Comparison of ENCODE assay signal across 23 mouse cellular contexts in genomic region chr6:7689180-7689579, GRCm38 (mm10). TPM values are rescaled to one million over a fixed set of nuclear protein-coding genes. Genes with fewer than 3 reads are reported as not detected.
A peak's percentile ranks its signal among the peaks of the same experiment; 100 is the strongest.
DNase-seq lines count a peak whose midpoint lies in the region; ATAC-seq and TF ChIP-seq lines count a peak whose summit lies in the region.
"Had no signal": no experiment of that assay in that cellular context is flagged by ENCODE, and none has a peak within 500 bp of the region (broad histone marks: within the 10 kb centered on the region; RNA-seq: fewer than 3 reads in every experiment).

No protein-coding gene starts in this region.

- 69% methylated on average over 12 of the region's 12 CpGs for WGBS in liver, embryonic 14.5 days (ENCODE audit: insufficient replicate concordance)
- 70% methylated on average over 12 of the region's 12 CpGs for WGBS in heart, embryonic 12.5 days

- H3K4me2 ChIP-seq in liver, embryonic 14.5 days (ENCODE audit: low read depth): peak overlapping the region; percentile 68
- no peak overlapping the region for H3K4me2 ChIP-seq in heart, embryonic 12.5 days
- H3K4me2 ChIP-seq: embryonic facial prominence, embryonic 13.5 days; heart, embryonic 15.5 days; kidney, embryonic 15.5 days; limb, embryonic 13.5 days; lung, embryonic 15.5 days; midbrain, embryonic 12.5 days had no signal

- peaks cover 65% of the 10 kb centered on the region for H3K4me1 ChIP-seq in E14TG2a.4 (replicated peaks; ENCODE audit: low read depth, low read length)
- peaks cover 29 to 39% of the 10 kb centered on the region in 2 experiments for H3K4me1 ChIP-seq in liver, embryonic 14.5 days (replicated peaks; ENCODE audit: control insufficient read depth in 2 of 2, insufficient read depth in 2 of 2, low read length in 1 of 2)
- H3K4me1 ChIP-seq in heart, embryonic 12.5 days (replicated peaks): peaks cover 7% of the 10 kb centered on the region; the same call in 1 of the 2 replicates

- H3K27ac ChIP-seq in liver, embryonic 14.5 days: no peak overlapping the region
- H3K27ac ChIP-seq in heart, embryonic 12.5 days (ENCODE audit: poor library complexity, severe bottlenecking): no peak overlapping the region
- H3K27ac ChIP-seq: embryonic facial prominence, embryonic 13.5 days; heart, embryonic 15.5 days; kidney, embryonic 15.5 days; limb, embryonic 13.5 days; lung, embryonic 15.5 days; macrophage; midbrain, embryonic 12.5 days had no signal

- peaks cover 40% of the 10 kb centered on the region for H3K36me3 ChIP-seq in E14TG2a.4 (ENCODE audit: insufficient read depth, low read length)
- H3K36me3 ChIP-seq in liver, embryonic 14.5 days (replicated peaks; ENCODE audit: control insufficient read depth, insufficient read depth, low read depth): peaks cover 35% of the 10 kb centered on the region
- H3K36me3 ChIP-seq in heart, embryonic 12.5 days: 0 out of 2 replicates have a peak, but pooled peaks cover 3% of the 10 kb centered on the region
- H3K36me3 ChIP-seq: embryonic facial prominence, embryonic 13.5 days; heart, embryonic 15.5 days; kidney, embryonic 15.5 days; limb, embryonic 13.5 days; lung, embryonic 15.5 days; midbrain, embryonic 12.5 days had no signal

- no peak for ATAC-seq in liver, embryonic 14.5 days (ENCODE audit: insufficient read depth)
- no peak for ATAC-seq in heart, embryonic 12.5 days (ENCODE audit: insufficient number of reproducible peaks, low FRiP score)
- ATAC-seq: activated CD4-positive, CD25-positive, alpha-beta regulatory T cell, adult 4 months; CD4-positive, CD25-positive, alpha-beta regulatory T cell, adult 4 months; hindbrain, embryonic 16.5 days; intestine, postnatal 0 days had no signal

- H3K9ac ChIP-seq in liver, embryonic 14.5 days (replicated peaks): no peak overlapping the region; the same call in 1 of the 2 replicates
- no peak overlapping the region for H3K9ac ChIP-seq in heart, embryonic 12.5 days
- H3K9ac ChIP-seq: embryonic facial prominence, embryonic 13.5 days; heart, embryonic 15.5 days; kidney, embryonic 15.5 days; limb, embryonic 13.5 days; lung, embryonic 15.5 days; midbrain, embryonic 12.5 days had no signal

- peak overlapping the region; percentile 91 for H3K4me3 ChIP-seq in E14TG2a.4 (replicated peaks; ENCODE audit: low read length)
- no peak overlapping the region; a peak in 1 of 4 replicates for H3K4me3 ChIP-seq in liver, embryonic 14.5 days (ENCODE audit: insufficient read depth in 1 of 2, low read depth in 2 of 2, low read length in 2 of 2)
- no peak overlapping the region for H3K4me3 ChIP-seq in heart, embryonic 12.5 days
- H3K4me3 ChIP-seq: embryonic facial prominence, embryonic 13.5 days; heart, embryonic 15.5 days; kidney, embryonic 15.5 days; limb, embryonic 13.5 days; lung, embryonic 15.5 days; midbrain, embryonic 12.5 days had no signal

- TF ChIP-seq EP300 in liver, embryonic 14.5 days (IDR thresholded peaks at IDR 0.05; ENCODE audit: low read depth): no peak

- DNase-seq in 416B (ENCODE audit: low read depth) (peak; percentile 54), ZHBTc4 (ENCODE audit: low read depth, low spot score) (peak; percentile 50)
- DNase-seq in liver, embryonic 14.5 days (ENCODE audit: low read depth in 3 of 3, low spot score in 3 of 3): no peak
- no peak for DNase-seq in lung, postnatal 10 days
- DNase-seq in B cell, adult 2 months: no peak
- DNase-seq: cerebellum, adult 11 months; cerebellum, postnatal 14 days; kidney, postnatal 4 days; spleen, adult 18-20 months; thymus, postnatal 36 days had no signal

- no peak for TF ChIP-seq CTCF in E14TG2a.4 (conservative IDR thresholded peaks at IDR 0.05; ENCODE audit: low read length)
- no peak for TF ChIP-seq CTCF in liver, embryonic 14.5 days (IDR thresholded peaks at IDR 0.05; ENCODE audit: low read depth)

- no peaks in the 10 kb centered on the region for H3K9me3 ChIP-seq in E14TG2a.4 (ENCODE audit: low read length)
- no peaks in the 10 kb centered on the region for H3K9me3 ChIP-seq in liver, embryonic 14.5 days (ENCODE audit: control insufficient read depth, low read length)
- no peaks in the 10 kb centered on the region for H3K9me3 ChIP-seq in heart, embryonic 12.5 days (replicated peaks)
- H3K9me3 ChIP-seq: embryonic facial prominence, embryonic 13.5 days; heart, embryonic 15.5 days; kidney, embryonic 15.5 days; limb, embryonic 13.5 days; lung, embryonic 15.5 days; midbrain, embryonic 12.5 days had no signal

- H3K27me3 ChIP-seq in E14TG2a.4 (ENCODE audit: insufficient read depth, low read length): no peaks in the 10 kb centered on the region
- no peaks in the 10 kb centered on the region for H3K27me3 ChIP-seq in liver, embryonic 14.5 days (ENCODE audit: control insufficient read depth, insufficient read depth, low read length)
- H3K27me3 ChIP-seq in heart, embryonic 12.5 days (replicated peaks): no peaks in the 10 kb centered on the region
- H3K27me3 ChIP-seq: embryonic facial prominence, embryonic 13.5 days; heart, embryonic 15.5 days; kidney, embryonic 15.5 days; limb, embryonic 13.5 days; lung, embryonic 15.5 days; midbrain, embryonic 12.5 days had no signal

RNA-seq across cellular contexts. Expression of gene Asns, which starts 3.9 kb away (rescaled TPM):
- polyA plus RNA-seq in liver, embryonic 14.5 days (2012; rRNA removed): 70.0 and 103 TPM in 2 replicates
- 309 and 341 TPM in 2 replicates for polyA plus RNA-seq in liver, embryonic 14.5 days (2014; fragmentation: Nextera tagmentation; extraction: Ambion mirVana)
- polyA plus RNA-seq in heart, embryonic 12.5 days (2016; fragmentation: Nextera tagmentation; extraction: Ambion mirVana): 30.3 and 38.5 TPM in 2 replicates

Comparison
In these comparisons a context has a peak if more than half of its experiments do, and no peak if none do; other contexts are left out.
1. DNase-seq: peak in 416B (single experiment) and ZHBTc4 (single experiment); none in liver, embryonic 14.5 days (0 of 3), lung, postnatal 10 days (single experiment) and B cell, adult 2 months (0 of 2).